Comparison of ENCODE assay signal across 16 mouse cellular contexts in genomic region chr9:106106241-106106640, GRCm38 (mm10). TPM values are rescaled to one million over a fixed set of nuclear protein-coding genes. Genes with fewer than 3 reads are reported as not detected.
"Had no signal": no experiment of that assay in that cellular context is flagged by ENCODE, and none has a peak within 500 bp of the region (broad histone marks: within the 10 kb centered on the region; RNA-seq: fewer than 3 reads in every experiment).

No protein-coding gene starts in this region.

- H3K4me1 ChIP-seq: neural tube, embryonic 15.5 days; stomach, embryonic 15.5 days had no signal

- H3K36me3 ChIP-seq: neural tube, embryonic 13.5 days; neural tube, embryonic 15.5 days; stomach, embryonic 15.5 days had no signal

- H3K27me3 ChIP-seq: neural tube, embryonic 13.5 days; neural tube, embryonic 15.5 days; stomach, embryonic 15.5 days had no signal

- H3K4me2 ChIP-seq: neural tube, embryonic 13.5 days; neural tube, embryonic 15.5 days; stomach, embryonic 15.5 days had no signal

- H3K9ac ChIP-seq: neural tube, embryonic 13.5 days; neural tube, embryonic 15.5 days; stomach, embryonic 15.5 days had no signal

- H3K9me3 ChIP-seq: neural tube, embryonic 15.5 days; stomach, embryonic 15.5 days had no signal

- H3K4me3 ChIP-seq: neural tube, embryonic 13.5 days; neural tube, embryonic 15.5 days; stomach, embryonic 15.5 days had no signal

- H3K27ac ChIP-seq: neural tube, embryonic 13.5 days; neural tube, embryonic 15.5 days; stomach, embryonic 15.5 days; stomach, postnatal 0 days had no signal

- DNase-seq: retina, postnatal 1 day; right cerebral cortex, adult 18-20 months; right cerebral cortex, postnatal 14 days; right cerebral cortex, postnatal 25 days; right cerebral cortex, postnatal 4 days; spleen, adult 18-20 months; thymus, adult 18-20 months; thymus, adult 2 months; thymus, postnatal 25 days; thymus, postnatal 36 days; thymus, postnatal 4 days had no signal

RNA-seq across cellular contexts. Expression of gene Col6a4, which starts 9.7 kb away (rescaled TPM):
- total RNA-seq: neutrophil, adult 5-6 weeks had no signal
